Mouse (Mus musculus): ENCODE data around the gene Fam178b.

The Fam178b gene

DNA sequence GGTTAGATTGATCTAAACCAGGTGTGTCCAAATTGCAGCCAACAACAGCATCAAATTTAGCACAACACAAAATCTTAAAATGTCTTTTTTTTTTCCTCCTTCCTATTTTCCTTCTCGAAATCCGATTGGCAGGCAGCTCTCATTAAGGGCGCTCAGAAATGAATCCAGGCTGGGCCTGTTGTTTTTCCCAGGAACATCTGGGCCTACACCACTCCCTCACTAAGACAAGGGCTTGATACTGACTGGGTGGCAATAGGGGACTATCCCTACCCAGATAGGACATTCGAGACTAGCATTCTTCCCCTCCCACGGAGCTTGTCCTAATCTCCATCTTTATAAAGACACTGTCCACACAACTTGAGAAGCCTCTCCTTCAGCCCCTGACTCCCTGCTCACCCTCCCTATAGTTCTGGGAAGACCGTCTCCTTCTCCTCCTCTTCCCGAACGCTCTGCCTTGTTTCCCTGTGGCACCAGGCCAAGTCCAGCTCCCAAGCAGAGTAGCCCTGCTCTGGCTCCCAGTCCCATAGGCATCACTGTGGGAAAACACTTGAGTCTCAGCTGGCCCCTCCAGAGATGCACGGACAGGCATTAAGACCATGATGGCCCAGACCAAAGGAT is 134.9 kb downstream of the Fam178b start:
- CTCF ChIA-PET, result interaction anchor here (1.2 kb wide), 1 partner anchor 9 kb away, joined by 7 read pairs; no protein-coding TSS in a partner anchor

DNA sequence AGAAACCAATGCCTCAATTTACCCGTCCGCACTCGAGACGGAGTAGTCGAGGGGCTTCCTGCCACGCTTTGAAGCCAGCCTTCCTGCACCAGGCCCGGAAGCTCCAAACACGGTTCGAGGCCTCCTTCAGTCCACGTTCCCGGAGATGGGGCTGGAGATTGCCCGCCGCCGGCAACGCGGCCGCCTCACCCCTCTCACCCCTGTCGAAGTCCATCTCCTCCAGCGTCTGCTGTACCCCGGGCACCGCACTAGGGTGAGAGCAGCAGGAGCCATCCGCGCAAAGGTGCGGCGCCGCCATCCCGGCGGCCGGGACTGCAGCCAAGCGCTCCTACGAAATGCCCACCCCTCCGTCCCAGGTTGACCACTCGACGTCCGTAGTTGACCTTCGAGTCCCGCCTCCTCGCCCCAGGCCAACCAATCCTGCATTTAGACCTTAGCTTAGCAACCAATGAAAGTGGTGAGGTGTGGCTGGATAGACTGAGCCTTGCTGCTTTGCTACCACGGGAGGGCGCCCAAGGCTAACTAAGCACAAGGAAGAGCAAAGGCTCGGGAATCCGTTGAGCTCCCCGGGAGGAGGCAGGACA is 136.0 kb downstream of the Fam178b start, which contains the start of gene Ankrd39:
Gene Ankrd39 (minus strand): TSS at position 558 of the 584 bp plus-strand sequence.
- CTCF ChIA-PET, result interaction anchor here (0.8 to 1.2 kb wide), 2 partner anchors 10 to 137 kb away, joined by 4 to 7 read pairs; partner anchors contain the start of gene Fam178b

DNA sequence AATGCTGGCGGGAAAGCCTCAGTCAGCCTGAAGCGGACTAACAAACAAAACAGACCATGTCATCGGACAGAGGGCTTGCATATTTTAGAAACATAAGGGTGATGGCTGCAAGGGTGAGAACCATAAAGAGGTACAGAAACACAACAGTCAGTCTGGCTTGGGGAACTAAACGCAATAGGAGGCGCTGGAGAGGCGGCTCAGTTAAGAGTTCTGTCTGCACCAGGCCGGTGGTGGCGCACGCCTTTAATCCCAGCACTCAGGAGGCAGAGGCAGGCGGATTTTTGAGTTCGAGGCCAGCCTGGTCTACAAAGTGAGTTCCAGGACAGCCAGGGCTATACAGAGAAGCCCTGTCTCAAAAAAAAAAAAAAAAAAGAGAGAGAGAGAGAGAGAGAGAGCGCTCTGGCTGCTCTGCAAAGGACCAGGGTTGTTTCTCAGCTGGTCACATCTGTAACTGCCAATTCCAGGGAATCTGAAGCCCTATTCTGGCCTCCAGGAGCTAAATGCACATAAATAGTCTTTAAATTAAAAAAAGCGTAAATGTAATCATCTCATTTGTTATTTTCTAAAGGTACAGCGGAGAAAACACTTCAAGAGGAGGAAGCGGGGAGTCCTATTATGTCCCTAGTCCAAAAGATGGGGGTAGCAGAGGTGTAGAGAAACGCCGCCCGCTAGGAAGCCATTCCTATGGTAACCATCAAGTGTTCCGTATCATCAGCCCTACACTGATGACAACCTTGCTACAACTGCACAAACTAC is 137.0 kb downstream of the Fam178b start:
- CTCF ChIA-PET, result interaction anchor here (0.6 kb wide), 1 partner anchor 500 kb away, joined by 3 read pairs; no protein-coding TSS in a partner anchor

DNA sequence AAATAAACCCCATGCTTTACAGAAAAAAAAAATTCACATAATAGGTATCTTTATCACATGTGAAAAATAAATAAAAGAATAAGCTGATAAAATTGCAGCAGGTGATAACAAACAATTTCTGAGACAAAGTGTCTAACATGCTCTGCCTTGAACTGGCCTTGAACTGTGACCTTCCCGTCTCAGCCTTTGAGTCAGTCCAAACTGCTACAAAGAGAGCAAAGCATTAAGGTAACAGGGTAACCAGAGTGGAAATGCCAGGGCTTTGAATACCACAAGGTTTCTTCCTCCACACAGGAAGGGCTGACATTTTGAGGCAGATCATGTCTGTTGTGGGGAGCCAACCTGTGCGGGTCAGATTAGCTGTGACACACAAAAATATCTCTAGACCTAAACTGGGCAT is 137.6 kb downstream of the Fam178b start:
- CTCF ChIA-PET, result no interaction called here

DNA sequence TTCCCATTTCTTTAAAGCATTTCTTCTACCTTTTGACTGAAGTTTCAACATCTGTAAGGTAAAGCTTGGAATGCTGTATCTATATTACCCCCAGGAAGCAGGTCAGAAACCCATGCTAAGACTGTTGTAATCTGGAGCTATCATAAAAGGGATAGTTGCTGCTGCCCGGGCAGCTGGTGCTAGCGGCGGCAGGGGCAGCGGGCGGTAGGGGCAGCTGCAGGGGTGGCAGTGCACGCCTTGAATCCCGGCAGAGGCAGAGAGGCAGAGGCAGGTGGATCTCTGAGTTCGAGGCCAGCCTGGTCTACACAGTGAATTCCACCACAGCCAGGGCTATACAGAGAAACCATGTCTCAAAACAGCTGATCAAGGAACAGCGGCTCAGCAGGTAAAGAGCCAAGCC is 140.1 kb downstream of the Fam178b start:
- CTCF ChIA-PET, result no interaction called here

DNA sequence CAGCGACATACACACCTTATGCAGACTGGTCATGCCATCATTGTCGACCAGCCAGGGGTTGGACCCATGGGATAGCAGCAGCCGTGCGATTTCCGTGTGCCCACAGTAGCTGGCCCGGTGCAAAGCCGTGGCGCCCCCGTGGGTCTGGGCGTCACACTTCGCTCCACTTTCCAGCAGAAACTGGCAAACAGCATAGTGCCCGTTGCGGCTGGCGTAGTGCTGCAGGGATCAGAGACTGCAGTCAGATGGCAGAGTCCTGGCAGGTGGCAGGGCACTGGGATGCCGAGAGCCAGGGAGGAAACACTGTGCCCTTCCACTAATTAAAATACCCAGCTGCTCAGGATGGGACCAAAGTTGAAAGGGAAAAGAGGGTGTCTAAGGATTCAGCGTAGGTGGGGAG is 141.1 kb downstream of the Fam178b start:
- CTCF ChIA-PET, result no interaction called here

DNA sequence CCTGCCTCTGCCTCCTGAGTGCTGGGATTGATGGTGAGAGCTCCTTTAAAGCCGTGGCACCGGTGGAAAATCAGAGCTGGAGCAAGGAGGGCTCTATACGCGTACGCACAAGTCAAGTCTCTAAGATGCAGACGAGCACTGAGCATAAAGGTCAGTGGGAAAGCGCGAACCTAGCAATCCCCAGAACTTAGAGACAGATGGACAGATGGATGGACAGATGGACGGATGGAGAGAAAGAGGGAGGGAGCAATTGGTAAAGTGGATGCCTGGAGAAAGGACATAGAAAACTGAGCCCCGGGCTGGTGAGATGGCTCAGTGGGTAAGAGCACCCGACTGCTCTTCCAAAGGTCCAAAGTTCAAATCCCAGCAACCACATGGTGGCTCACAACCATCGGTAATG is 142.2 kb downstream of the Fam178b start:
- CTCF ChIA-PET, result no interaction called here

DNA sequence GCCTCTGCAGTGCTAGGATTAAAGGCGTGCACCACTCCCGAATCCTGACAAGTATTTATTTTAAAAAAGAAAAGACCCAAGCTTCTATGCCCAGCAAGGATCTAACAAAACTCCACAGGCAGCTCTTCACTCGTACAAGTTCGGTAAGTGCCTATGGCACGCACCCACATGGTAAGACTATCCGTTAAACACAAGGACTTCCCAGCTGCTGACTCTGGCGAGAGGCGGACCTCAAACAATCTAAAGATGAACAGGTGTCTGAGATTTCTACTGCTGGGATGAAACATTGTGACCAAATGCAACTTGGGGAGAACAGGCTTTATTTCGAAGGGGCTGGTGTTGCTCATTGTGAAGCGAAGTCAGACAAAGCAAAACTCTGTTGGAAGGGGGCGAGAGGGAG is 142.9 kb downstream of the Fam178b start:
- CTCF ChIA-PET, result interaction anchor here (0.6 kb wide), 1 partner anchor 184 kb away, joined by 3 read pairs; no protein-coding TSS in a partner anchor

DNA sequence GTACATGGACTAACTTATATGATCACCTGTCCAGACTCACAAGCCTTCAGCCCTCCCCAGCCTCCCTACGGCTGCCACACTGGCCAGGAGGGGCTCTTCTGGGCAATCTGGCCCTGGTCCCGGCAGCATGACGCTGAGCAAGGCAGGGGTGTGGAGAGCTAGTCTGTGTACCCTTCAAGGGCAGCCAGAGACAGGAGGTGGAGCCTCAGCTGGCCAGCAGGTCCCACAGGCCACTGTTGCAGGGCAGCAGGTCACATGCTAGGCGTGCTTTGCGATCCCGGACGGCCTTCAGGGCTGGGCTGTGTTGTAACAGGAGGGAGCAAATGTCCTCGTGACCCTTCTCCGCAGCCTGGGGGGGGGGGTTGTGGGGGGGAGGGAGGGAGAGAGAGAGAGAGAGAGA is 143.8 kb downstream of the Fam178b start, which contains the start of gene Gm42417:
Gene Gm42417 (minus strand): TSS at position 244 of the 400 bp plus-strand sequence.
- CTCF ChIA-PET, result no interaction called here

DNA sequence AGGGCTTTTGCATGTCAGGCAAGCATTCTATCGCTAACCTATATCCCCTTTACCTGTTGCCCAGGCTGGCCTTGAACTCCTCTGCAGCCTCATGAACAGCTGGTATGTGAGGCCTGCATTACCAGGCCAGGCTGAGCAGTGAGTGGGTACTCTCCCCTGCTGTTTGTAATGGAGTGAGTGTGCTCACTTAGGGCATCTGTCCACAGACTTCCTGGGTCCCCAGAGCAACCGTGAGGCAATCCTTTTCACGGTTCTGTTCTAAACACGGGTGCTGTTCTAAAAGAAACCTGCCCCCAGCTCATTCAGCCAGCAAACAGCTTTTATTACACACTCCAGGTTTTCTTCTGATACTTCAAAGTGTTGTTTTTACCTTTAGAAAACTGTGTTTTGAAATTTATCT is 144.3 kb downstream of the Fam178b start:
- CTCF ChIA-PET, result no interaction called here

DNA sequence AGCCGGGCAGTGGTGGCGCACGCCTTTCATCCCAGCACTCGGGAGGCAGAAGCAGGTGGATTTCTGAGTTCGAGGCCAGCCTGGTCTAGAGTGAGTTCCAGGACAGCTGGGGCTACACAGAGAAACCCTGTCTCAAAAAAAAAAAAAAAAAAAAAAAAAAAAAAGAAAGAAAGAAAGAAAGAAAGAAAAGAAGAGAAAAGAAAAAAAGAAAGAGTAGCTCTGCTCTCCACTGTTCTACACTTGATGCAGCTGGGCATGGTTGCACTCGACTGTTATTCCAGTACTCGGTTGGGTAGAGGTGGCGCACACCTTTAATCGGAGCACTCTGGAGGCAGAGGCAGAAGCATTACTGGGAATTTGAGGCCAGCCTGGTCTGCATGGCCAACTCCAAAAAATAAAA is 146.2 kb downstream of the Fam178b start, which contains the start of gene Ankrd23:
Gene Ankrd23 (minus strand): TSS at position 101 of the 400 bp plus-strand sequence.
- CTCF ChIA-PET, result interaction anchor here (0.6 kb wide), 2 partner anchors 18 to 170 kb away, joined by 3 to 14 read pairs; no protein-coding TSS in a partner anchor

DNA sequence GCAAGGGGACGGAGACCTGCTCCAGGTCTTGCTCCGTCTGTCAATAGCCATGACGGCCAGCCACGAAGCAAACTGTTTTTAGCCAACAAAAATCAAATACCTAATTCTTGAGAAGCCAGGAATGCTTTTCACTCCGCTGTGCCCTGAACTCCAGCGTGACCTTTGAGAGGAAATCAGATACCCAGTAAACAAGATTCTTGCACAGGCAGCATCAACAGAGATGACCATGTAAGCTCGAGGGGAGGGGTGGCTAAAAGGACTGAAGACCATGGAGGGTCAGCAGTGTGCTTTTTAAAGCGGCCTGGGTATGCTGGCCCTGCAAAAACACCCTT is 146.6 kb downstream of the Fam178b start:
- CTCF ChIA-PET, result no interaction called here

DNA sequence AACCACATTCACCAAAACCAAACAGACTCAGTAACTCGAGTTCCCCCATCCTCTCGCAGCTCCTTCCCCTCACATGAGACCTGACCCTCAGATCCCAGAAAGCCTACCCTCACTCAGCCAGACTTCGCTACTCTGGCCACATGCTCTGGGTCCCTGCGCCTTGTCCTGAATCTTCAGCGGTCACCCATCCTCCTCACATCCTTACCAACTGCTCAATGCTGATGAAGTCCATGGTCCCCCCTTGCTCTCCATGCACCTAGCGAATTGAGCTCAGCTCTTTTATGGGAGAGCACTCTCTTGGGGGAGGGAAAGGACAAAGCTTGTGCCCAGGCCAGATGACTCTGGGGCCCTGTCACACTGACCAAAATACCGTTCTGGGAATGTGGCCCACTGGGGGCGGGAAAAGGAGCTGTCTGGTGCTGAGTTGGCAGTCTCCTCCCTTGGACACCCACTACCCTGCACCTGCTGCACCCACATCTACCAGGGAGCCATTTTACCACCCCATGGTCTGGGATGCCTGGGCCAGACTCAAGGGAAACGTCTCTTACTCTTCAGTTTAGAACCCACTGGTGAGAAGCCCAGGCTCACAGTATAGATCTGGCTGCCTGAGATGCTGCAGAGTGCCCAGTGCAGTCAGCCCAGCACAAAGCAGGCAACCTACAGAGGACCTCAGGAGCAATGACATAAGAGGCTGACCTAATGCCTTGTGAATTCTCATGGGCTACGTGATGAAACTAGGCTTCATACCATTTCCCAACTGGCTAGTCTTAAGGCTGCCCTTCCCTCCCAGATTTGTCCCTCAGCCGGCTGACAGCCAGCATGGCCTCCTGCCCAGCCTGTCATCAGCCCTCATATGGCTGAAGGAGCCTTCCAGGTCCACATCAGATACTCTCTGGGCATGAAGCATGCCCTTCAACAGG is 147.2 kb downstream of the Fam178b start:
- CTCF ChIA-PET, result no interaction called here

DNA sequence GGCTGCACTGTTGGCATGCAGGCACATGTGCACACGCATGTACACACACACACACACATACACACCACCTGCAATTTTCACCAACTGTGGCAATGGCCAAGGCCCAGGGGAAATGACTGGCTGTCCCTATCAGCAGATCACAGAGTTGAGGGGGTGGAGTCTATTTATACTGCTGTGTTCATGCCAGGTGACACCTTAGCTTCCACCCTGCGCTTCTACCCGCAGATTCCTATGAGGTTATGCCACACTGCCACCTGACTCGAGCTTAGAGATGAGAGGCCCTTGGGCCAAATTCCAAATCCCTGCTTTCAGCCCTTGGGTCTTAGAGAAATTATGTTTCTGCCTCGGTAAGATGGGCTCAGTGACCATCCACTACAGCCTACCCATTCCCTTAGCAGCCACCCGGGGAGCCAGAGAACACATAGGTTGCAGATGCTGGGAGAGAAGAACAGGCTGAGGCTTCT is 148.4 kb downstream of the Fam178b start:
- CTCF ChIA-PET, result no interaction called here

DNA sequence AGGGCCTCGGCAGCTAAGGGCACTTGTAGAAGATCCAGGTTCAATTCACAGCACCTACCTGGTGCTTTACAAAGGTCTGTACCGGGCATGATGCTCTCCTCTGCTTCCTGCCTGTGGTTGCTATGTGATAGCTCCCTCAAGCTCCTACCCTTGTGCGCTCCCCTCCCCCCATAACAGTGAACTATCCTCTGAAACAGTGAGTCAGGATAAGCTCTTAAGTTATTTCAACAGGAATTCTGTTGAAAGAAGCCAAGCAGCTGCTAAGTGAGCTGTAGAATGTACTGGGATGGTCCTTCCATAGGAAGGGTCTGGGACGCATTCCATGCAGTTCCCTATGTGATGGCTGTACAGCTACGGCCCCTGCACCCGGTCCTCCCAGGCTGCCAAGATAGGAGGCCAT is 149.4 kb downstream of the Fam178b start:
- CTCF ChIA-PET, result no interaction called here

DNA sequence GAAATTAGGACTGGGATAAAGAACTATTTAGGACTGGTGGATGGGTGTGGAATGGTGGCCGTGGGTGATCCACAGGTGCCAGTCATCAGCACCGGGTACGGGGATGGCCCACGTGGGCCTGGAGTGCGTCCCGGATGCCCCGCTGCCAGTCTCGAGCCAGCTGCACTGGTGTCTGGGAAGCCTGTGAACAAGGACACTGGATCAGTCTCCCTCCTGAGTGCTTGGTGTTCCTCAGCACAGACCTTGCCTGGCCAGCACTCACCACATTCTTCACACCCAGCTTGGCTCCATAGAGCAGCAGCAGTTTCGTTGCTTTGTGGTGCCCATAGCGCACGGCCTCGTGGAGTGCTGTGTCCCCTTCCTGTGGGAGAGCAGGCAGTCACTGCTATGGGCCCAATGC is 151.5 kb downstream of the Fam178b start:
- CTCF ChIA-PET, result no interaction called here

DNA sequence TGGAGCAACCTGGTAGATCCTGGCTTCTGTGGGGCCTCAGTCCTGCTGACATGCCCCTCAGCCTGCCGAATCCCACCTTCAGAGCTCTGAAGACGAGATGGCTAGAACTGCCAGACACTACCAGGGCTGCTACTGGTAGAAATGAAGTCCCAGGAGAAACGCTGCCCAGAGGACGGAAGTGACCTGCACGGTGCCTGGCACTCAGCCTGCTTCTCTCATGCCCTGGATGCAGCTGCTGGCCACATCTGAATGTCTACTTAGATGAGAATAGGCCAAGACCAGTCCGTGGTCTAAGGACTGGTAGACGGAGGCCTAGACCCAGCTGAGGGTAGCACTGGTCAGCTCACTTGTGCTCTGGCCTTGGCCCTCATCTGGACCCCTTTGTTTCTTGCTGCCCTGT is 152.0 kb downstream of the Fam178b start:
- CTCF ChIA-PET, result no interaction called here

DNA sequence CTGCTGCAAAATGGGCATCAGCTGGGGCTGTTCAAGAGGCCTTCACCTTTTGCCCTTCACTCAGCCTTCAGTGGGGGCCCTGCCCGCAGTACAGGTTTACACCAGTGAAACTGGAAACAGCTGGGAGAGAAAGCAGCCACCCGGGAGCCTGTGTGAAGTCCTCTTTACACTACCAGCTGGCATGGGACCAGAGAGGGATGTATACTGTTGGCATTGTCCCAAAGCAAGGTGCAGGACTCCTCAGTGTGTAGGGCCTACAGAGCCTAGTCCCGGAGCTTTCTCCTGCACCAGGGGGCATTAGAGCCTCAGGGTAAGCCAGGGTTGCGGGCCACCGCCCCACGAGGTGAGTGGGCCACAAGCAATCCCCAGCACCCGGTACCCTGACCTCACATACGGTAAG is 152.5 kb downstream of the Fam178b start:
- CTCF ChIA-PET, result no interaction called here

DNA sequence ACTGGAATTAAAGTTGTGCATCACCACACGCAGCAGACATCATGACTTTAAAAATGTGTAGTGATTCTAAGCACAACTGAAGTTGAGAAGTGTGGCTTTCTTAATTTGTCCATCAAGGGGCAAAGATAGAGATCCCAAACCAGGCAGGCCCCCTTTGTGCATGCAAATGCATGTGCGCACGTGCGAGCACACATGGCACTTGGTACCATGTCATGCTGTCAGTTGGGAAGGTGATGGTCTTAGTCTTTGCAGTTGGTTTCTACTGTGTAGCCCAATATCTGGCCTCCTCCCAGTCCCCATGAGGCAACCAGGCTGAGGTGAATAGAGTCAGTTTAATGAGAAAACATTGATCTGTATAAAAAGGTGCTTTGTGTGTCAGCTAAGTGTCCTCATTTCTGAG is 153.1 kb downstream of the Fam178b start:
- CTCF ChIA-PET, result no interaction called here

DNA sequence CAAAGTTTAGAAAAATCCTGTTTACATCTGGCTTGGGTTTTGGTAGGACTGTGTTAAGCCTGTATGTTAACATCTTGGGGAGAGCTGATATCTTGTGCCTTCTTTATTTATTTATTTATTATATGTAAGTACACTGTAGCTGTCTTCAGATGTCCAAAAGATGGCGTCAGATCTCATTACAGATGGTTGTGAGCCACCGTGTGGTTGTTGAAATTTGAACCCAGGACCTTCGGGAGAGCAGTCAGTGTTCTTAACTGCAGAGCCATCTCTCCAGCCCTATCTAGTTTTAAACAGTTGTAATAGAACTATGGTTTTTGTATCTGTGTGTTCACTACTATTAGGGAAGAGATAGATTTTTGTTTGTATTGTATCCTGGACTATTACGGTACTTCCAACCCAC is 153.7 kb downstream of the Fam178b start:
- CTCF ChIA-PET, result interaction anchor here (0.7 kb wide), 1 partner anchor 615 kb away, joined by 7 read pairs; no protein-coding TSS in a partner anchor

DNA sequence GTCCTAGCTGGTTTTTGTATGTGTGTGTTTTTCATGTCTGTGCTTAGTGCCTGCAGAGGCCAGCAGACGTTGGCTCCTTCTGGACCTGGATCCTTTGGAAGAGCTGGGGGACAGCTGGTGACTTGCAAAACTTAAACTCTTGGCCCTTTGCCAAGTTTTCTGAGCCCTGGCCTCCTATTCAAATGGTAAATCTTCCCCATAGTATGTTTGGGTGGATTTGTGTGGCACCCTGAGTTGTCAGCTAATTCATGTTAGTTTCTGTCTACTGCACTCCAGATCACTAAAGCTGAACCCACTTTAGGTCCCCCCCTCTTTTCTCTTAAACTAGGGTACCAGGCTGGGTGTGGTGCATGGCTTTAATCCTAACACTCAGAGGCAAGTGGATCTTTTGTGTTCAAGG is 154.6 kb downstream of the Fam178b start:
- CTCF ChIA-PET, result no interaction called here

DNA sequence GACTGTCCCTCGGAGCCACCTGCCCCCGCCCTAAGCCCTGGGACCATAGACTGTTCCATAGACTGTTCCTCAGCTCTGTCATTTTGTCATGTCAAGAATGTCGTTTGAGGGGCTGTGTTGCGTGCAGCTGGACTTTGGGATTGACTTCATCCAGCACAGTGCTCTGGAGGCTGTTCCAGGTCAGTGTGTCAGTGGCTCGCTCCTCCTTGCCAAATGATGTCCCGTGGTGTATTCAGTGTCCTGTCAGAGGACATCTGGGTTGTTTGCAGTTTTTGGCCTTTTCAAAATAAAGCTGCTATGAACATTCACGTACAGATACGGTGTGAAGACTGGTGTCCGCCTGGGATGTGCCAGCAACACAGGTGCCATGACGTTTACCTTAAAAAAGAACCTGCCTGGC is 156.1 kb downstream of the Fam178b start:
- CTCF ChIA-PET, result no interaction called here

Measured in spleen, embryonic (tissue).